Mouse (Mus musculus): ENCODE measurements around the gene Plxnd1. TPM values are rescaled to one million over a fixed set of nuclear protein-coding genes. Genes with fewer than 3 reads are reported as not detected.
A peak's percentile ranks its signal among the peaks of the same experiment; 100 is the strongest.

The Plxnd1 gene
- polyA plus RNA-seq, 1 experiment from 2014 or later, result 14.7 TPM

DNA sequence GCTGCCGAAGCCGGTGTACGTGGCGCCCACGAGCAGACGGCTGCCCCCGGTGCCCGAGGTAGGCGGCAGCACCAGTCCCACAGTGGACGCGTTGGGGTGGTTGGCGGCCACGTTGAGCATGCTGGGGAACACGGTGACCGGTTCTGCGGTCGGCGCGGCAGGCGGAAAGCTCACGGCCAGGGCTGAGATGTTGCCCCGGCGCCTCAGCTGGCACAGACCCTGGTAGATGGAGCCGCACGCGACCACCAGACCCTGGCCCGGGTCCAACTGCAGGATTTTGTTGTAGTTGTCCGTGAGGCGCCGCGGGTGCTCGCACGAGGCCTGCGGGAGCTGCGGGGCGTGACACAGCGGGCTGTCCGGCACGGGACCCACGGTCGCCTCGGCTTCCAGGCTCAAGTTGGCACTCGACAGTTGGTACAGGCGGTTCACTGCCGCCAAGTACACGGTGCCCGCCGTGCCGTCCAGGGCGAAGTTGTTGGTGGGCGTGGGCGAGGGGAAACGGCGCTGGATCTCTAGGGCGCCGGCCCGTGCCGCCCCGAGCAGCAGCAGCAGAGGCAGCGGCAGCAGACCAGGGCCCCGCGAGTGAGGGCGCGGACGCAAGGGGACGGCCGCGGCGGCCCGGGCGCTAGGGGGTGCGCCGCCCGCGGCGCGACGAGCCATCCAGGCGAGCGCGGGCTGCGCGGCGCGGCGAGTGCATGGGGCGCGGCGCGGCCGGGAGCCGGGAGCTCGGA, 494 bp downstream of the Plxnd1 start:
- H3K9ac ChIP-seq, result peak overlapping the region; percentile 54
- H3K9me3 ChIP-seq (ENCODE audit: control insufficient read depth, low read length), result no peaks in the 10 kb centered on the region
- peak overlapping the region; percentile 84 for H3K4me2 ChIP-seq (replicated peaks)
- ATAC-seq (ENCODE audit: low FRiP score) (peak; percentile 16), DNase-seq (ENCODE audit: low spot score) (no peak)
- H3K27ac ChIP-seq, result peak overlapping the region; percentile 17; the same call in 1 of the 2 replicates
- no peaks in the 10 kb centered on the region for H3K36me3 ChIP-seq (replicated peaks; ENCODE audit: control insufficient read depth, insufficient read depth)
- H3K27me3 ChIP-seq (ENCODE audit: control insufficient read depth, insufficient read depth, low read length), result peaks cover 38% of the 10 kb centered on the region
- H3K4me3 ChIP-seq (replicated peaks; ENCODE audit: low read length), result peak overlapping the region; percentile 47
- peaks cover 7% of the 10 kb centered on the region; the same call in 1 of the 2 replicates for H3K4me1 ChIP-seq (replicated peaks; ENCODE audit: control insufficient read depth, insufficient read depth, low read length)
- 1% methylated on average over 93 of the region's 93 CpGs for whole genome bisulfite sequencing

DNA sequence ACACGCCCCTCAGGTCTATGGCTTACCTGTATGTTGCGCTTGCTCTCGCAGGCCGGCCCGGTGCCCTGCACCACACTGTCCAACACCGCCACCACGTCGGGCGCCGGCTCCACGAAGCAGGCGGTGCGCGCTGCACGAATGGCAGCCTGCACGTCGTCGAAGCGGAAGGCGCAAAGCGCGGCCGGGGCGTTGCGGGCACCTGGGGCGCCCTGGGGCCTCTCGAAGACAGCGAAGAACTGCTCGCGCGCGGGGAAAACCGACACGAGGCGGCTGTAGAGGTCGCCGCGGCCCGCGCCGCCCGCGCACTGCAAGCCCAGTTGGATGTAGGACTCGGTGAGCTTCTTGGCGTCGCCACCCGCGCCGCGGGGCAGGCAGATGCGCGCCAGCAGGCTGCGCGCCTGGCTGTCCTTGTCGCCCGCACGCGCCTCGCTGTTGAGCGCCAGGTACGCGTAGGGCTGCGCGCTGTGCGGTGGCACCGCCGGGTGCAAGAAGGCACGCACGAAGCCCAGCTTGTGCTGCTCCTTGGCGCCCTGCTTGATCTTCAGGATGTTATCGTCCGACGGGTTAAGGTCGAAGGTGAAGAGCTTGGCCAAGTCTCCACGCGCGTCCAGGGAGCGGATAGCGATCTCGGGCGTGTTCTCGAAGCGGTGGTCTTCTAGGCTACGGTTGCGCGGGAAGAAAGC, 1.2 kb downstream of the Plxnd1 start:
- ATAC-seq (ENCODE audit: low FRiP score), result no peak
- Histone ChIP-seq H3K4me1 (replicated peaks; ENCODE audit: control insufficient read depth, insufficient read depth, low read length) (peaks cover 7% of the 10 kb centered on the region; the same call in 1 of the 2 replicates), H3K4me2 (replicated peaks) (peak overlapping the region; percentile 84), H3K9me3 (ENCODE audit: control insufficient read depth, low read length) (no peaks in the 10 kb centered on the region), H3K4me3 (replicated peaks; ENCODE audit: low read length) (peak overlapping the region; percentile 47), H3K27ac (no peak overlapping the region), H3K36me3 (replicated peaks; ENCODE audit: control insufficient read depth, insufficient read depth) (no peaks in the 10 kb centered on the region), H3K9ac (peak overlapping the region; percentile 54), H3K27me3 (ENCODE audit: control insufficient read depth, insufficient read depth, low read length) (peaks cover 38% of the 10 kb centered on the region)
- peak; percentile 47 for DNase-seq (ENCODE audit: low spot score)
- 3% methylated on average over 86 of the region's 86 CpGs for WGBS

GRCm38 (mm10) chr6:115992981-115993380, 1.8 kb downstream of the Plxnd1 start:
- 48% methylated on average over 6 of the region's 6 CpGs for WGBS
- DNase-seq (ENCODE audit: low spot score), result no peak
- Histone ChIP-seq H3K27me3 (ENCODE audit: control insufficient read depth, insufficient read depth, low read length) (peaks cover 38% of the 10 kb centered on the region), H3K27ac (no peak overlapping the region), H3K36me3 (replicated peaks; ENCODE audit: control insufficient read depth, insufficient read depth) (no peaks in the 10 kb centered on the region), H3K4me3 (replicated peaks; ENCODE audit: low read length) (peak overlapping the region; percentile 47), H3K9me3 (ENCODE audit: control insufficient read depth, low read length) (no peaks in the 10 kb centered on the region), H3K4me1 (replicated peaks; ENCODE audit: control insufficient read depth, insufficient read depth, low read length) (peaks cover 7% of the 10 kb centered on the region; the same call in 1 of the 2 replicates), H3K9ac (peak overlapping the region; percentile 54), H3K4me2 (replicated peaks) (peak overlapping the region; percentile 84)
- ATAC-seq (ENCODE audit: low FRiP score), result no peak

- peak overlapping the region; percentile 47 for H3K4me3 ChIP-seq (replicated peaks; ENCODE audit: low read length)
- H3K4me1 ChIP-seq (replicated peaks; ENCODE audit: control insufficient read depth, insufficient read depth, low read length), result peaks cover 14% of the 10 kb centered on the region
- peak overlapping the region; percentile 84 for H3K4me2 ChIP-seq (replicated peaks)
- H3K27ac ChIP-seq, result no peak overlapping the region
- peak overlapping the region; percentile 17; the same call in 1 of the 2 replicates for H3K9ac ChIP-seq
- no peaks in the 10 kb centered on the region for H3K9me3 ChIP-seq (ENCODE audit: control insufficient read depth, low read length)
- peaks cover 38% of the 10 kb centered on the region for H3K27me3 ChIP-seq (ENCODE audit: control insufficient read depth, insufficient read depth, low read length)
- ATAC-seq (ENCODE audit: low FRiP score) (no peak), DNase-seq (ENCODE audit: low spot score) (no peak)
- WGBS, result 29% methylated on average over 10 of the region's 10 CpGs
- H3K36me3 ChIP-seq (replicated peaks; ENCODE audit: control insufficient read depth, insufficient read depth), result no peaks in the 10 kb centered on the region
These were observed 2.8 kb downstream of the Plxnd1 start for GRCm38 (mm10) chr6:115991881-115992620.

GRCm38 (mm10) chr6:115991108-115991880, 3.5 kb downstream of the Plxnd1 start:
- H3K9me3 ChIP-seq (ENCODE audit: control insufficient read depth, low read length), result no peaks in the 10 kb centered on the region
- peaks cover 38% of the 10 kb centered on the region for H3K27me3 ChIP-seq (ENCODE audit: control insufficient read depth, insufficient read depth, low read length)
- DNase-seq (ENCODE audit: low spot score), result no peak
- 0 out of 2 replicates have a peak overlapping the region, but pooled peaks have one; percentile 17 for H3K9ac ChIP-seq
- H3K4me2 ChIP-seq (replicated peaks), result peak overlapping the region; percentile 84
- 32% methylated on average over 13 of the region's 13 CpGs for WGBS
- ATAC-seq (ENCODE audit: low FRiP score), result no peak
- peaks cover 19% of the 10 kb centered on the region for H3K4me1 ChIP-seq (replicated peaks; ENCODE audit: control insufficient read depth, insufficient read depth, low read length)
- H3K27ac ChIP-seq, result no peak overlapping the region
- H3K4me3 ChIP-seq (replicated peaks; ENCODE audit: low read length), result peak overlapping the region; percentile 16
- no peaks in the 10 kb centered on the region for H3K36me3 ChIP-seq (replicated peaks; ENCODE audit: control insufficient read depth, insufficient read depth)

DNA sequence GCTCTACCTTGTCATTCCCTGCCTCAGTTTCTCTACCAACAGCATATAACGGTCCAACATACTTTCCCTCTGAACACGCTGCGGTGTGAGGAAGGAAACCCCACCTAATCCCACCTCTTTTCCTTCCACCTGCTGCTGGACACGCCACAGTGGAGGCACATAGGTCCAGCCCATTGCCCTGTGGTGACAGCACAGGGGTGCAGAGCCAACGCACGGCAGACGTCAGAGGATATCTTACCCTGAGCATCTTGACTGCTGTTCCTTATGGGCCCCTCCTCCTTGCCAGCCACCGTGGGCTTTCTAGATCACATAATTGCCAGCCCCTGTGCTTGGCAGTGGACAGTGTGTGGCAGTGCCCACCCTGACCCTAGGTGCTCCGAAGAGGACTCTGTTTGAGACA, 4.3 kb downstream of the Plxnd1 start:
- Histone ChIP-seq H3K9ac (no peak overlapping the region), H3K27me3 (ENCODE audit: control insufficient read depth, insufficient read depth, low read length) (peaks cover 31% of the 10 kb centered on the region), H3K4me3 (replicated peaks; ENCODE audit: low read length) (0 out of 2 replicates have a peak overlapping the region, but pooled peaks have one; percentile 10), H3K4me1 (replicated peaks; ENCODE audit: control insufficient read depth, insufficient read depth, low read length) (peaks cover 19% of the 10 kb centered on the region), H3K36me3 (replicated peaks; ENCODE audit: control insufficient read depth, insufficient read depth) (no peaks in the 10 kb centered on the region), H3K4me2 (replicated peaks) (peak overlapping the region; percentile 84), H3K27ac (no peak overlapping the region), H3K9me3 (ENCODE audit: control insufficient read depth, low read length) (no peaks in the 10 kb centered on the region)
- ATAC-seq (ENCODE audit: low FRiP score), result no peak
- DNase-seq (ENCODE audit: low spot score), result no peak
- WGBS, result 85% methylated on average over 9 of the region's 9 CpGs

DNA sequence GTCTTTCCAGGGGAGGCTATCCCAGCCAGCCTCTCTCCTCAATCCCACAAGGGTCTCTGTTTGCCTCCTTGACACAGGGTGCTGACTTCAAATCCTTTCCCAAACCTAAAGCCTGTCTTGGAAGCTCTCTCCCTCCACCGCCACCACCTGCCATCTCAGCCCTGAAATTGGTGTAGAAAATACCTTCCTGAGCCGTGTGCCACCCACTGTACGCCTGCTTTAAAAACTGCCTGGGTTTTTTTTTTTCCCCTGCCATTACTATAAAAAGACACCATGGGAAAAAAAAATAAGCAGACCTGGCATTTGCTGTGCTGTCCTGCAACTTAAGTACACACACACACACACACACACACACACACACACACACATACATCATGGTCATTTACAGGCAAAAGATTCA, 4.7 kb downstream of the Plxnd1 start:
- H3K4me1 ChIP-seq (replicated peaks; ENCODE audit: control insufficient read depth, insufficient read depth, low read length), result peaks cover 19% of the 10 kb centered on the region
- H3K4me3 ChIP-seq (replicated peaks; ENCODE audit: low read length), result no peak overlapping the region
- 84% methylated on average over 3 of the region's 3 CpGs for WGBS
- H3K9me3 ChIP-seq (ENCODE audit: control insufficient read depth, low read length), result no peaks in the 10 kb centered on the region
- no peak overlapping the region for H3K27ac ChIP-seq
- H3K4me2 ChIP-seq (replicated peaks), result peak overlapping the region; percentile 84; the same call in 1 of the 2 replicates
- DNase-seq (ENCODE audit: low spot score) (no peak), ATAC-seq (ENCODE audit: low FRiP score) (no peak)
- H3K36me3 ChIP-seq (replicated peaks; ENCODE audit: control insufficient read depth, insufficient read depth), result no peaks in the 10 kb centered on the region
- H3K27me3 ChIP-seq (ENCODE audit: control insufficient read depth, insufficient read depth, low read length), result peaks cover 31% of the 10 kb centered on the region
- H3K9ac ChIP-seq, result no peak overlapping the region

DNA sequence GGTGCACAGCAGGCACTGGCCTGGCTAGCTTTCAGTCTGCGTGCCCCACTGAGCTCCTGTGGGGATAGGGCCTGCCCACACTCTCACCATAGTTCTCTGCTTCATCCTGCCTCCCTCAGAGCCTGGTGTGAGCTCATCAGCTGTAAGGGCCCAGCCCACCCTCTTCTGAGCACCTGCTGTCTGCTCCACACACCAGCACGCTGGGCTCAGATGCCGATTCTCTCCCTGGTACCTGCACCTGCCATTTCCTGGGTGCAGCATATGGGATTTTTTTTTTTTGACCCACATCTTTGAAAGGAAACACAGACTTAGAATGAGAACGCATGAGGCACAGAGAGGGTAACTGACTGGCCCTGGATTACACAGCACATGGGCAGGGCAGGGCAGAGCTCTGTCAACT, 5.2 kb downstream of the Plxnd1 start:
- Histone ChIP-seq H3K36me3 (replicated peaks; ENCODE audit: control insufficient read depth, insufficient read depth) (no peaks in the 10 kb centered on the region), H3K4me1 (replicated peaks; ENCODE audit: control insufficient read depth, insufficient read depth, low read length) (peaks cover 19% of the 10 kb centered on the region), H3K9ac (no peak overlapping the region), H3K4me2 (replicated peaks) (0 out of 2 replicates have a peak overlapping the region, but pooled peaks have one; percentile 84), H3K27ac (no peak overlapping the region), H3K9me3 (ENCODE audit: control insufficient read depth, low read length) (no peaks in the 10 kb centered on the region), H3K27me3 (ENCODE audit: control insufficient read depth, insufficient read depth, low read length) (peaks cover 31% of the 10 kb centered on the region), H3K4me3 (replicated peaks; ENCODE audit: low read length) (no peak overlapping the region)
- ATAC-seq (ENCODE audit: low FRiP score) (no peak), DNase-seq (ENCODE audit: low spot score) (no peak)
- 55% methylated on average over 4 of the region's 4 CpGs for WGBS
